Mouse (Mus musculus) CD4-positive, CD25-positive, alpha-beta regulatory T cell, adult 9 weeks (primary cell): Measurements from ENCODE around the gene Gm10591. TPM values are rescaled to one million over a fixed set of nuclear protein-coding genes. Genes with fewer than 3 reads are reported as not detected.

Experiments
- polyA plus RNA-seq: library from polyadenylated mRNA; unstranded; fragments of 100-300 nt; shearing (Covaris generic); gene quantifications from one replicate; pipeline ENCODE4 v1.2.1, GENCODE M21; 2017

Gm10591 gene
- not detected for polyA plus RNA-seq

DNA sequence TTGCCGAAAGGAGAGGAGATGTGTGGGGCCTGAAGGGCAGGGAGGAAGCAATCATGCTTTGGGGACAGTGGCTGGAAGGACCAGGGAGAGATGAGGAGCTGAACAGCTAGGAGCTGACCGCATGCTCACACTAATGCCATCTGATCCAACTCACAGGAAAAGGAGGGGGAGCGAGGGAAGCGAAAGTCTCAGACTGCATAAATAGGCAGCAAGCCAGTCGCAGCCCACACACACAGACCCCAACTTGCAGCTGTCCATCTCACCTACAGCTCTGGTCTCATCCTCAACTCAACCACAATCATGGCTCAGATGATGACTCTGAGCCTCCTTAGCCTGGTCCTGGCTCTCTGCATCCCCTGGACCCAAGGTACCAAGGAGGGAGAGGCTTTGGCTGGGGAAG, at the start of gene Gm10591:
Gene Gm10591 (plus strand): TSS at position 301 of the 400 bp plus-strand sequence.

DNA sequence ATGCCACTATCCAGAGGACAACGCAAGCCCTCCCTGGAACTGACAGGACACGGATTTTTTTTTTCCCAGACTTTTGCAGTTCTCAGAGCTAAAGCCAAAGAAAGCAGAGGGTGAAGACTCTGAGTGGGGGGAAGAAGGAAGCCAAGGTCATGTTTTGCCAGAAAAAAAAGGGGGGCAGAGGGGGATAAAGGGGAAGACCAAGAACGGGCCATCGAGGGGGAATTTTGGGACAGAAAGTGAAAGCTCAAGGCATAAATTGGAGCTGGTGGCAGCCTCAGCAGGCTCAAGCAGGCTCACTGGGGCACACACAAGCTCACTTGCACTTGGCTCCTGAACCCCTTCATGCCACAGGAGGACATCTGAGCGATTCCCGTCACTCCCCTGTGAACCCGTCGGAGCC, 17.4 kb downstream of the Gm10591 start, which contains the start of gene Gm2564:
Gene Gm2564 (plus strand): TSS at position 301 of the 400 bp plus-strand sequence.

DNA sequence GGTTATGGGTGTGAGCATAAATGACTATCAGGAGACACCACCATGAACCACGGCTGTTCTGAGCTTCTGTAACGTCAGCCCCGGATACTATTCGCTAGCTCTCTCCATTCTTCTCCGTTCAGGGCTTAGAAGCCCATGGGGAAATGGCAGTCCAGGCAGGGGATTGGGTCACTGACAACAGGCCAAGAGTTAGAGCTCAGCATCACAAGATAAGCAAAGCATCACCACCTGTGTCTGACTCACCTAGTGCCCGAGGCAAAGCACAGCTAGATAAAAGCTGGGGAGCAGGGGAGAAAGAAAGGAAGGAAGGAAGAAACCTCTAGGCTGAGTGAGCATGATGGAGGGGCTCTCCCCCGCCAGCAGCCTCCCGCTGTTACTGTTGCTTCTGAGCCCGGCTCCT, 43.0 kb downstream of the Gm10591 start, which contains the start of gene Ccl27b:
Gene Ccl27b (plus strand): TSS at position 301 of the 400 bp plus-strand sequence.

GRCm38 (mm10) chr4:42661793-42662192, 49.8 kb downstream of the Gm10591 start, which contains the start of gene Il11ra2:
Il11ra2 (minus strand) TSS chr4:42661893.

Other genes starting within 250 kb of the Gm10591 start
- gene Gm21586, start 172.8 kb upstream of the Gm10591 start, polyA plus RNA-seq = not detected
- not detected for gene Gm2163, start 145.4 kb upstream of the Gm10591 start, polyA plus RNA-seq
- not detected for gene Fam205a2, start 84.0 kb upstream of the Gm10591 start, polyA plus RNA-seq
- gene Gm2564, start 17.5 kb downstream of the Gm10591 start, polyA plus RNA-seq = not detected
- gene Ccl27b, start 43.1 kb downstream of the Gm10591 start, polyA plus RNA-seq = not detected
- gene Il11ra2, start 49.7 kb downstream of the Gm10591 start, polyA plus RNA-seq = not detected
- not detected for gene 4930578G10Rik, start 123.3 kb downstream of the Gm10591 start, polyA plus RNA-seq
- gene Ccl19, start 144.4 kb downstream of the Gm10591 start, polyA plus RNA-seq = not detected
- not detected for gene Ccl21a, start 161.8 kb downstream of the Gm10591 start, polyA plus RNA-seq
- gene Fam205a1, start 241.7 kb downstream of the Gm10591 start, polyA plus RNA-seq = not detected
- not detected for gene Gm12394, start 244.6 kb downstream of the Gm10591 start, polyA plus RNA-seq